In the genomic region with DNA sequence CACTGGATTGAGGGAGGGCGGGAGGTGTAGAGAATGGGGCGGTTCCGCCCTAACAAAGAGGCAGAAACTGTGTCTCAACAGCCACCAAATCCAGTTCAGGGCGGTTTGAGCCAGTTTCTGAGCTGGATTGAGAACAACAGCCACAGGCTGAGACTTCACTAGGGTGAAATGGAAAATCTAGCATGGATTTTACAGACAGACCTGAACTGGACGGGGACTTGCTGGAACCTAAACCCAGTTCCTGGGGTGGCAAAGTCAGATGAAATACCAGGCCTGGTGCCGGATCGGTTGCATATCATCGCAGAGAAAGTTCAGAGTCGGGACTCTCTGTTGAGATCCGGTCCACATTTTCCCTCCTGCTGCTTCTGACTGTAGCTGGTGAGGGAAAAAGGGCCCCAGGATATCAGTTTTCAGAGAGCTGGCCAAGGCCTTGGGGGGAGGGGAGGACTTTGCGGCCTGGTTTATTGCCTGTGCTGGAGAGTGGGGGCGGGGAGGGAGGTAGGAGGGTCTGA, we compare ENCODE assay signal across 8 mouse cellular contexts. TPM values are rescaled to one million over a fixed set of nuclear protein-coding genes. Genes with fewer than 3 reads are reported as not detected.
DNase-seq lines count a peak whose midpoint lies in the region; ATAC-seq lines count a peak whose summit lies in the region.

No protein-coding gene starts in this region.

- H3K4me3 ChIP-seq in hindbrain, embryonic 10.5 days: 0 out of 2 replicates have a peak overlapping the region, but pooled peaks have one; percentile 5
- no peak overlapping the region for H3K4me3 ChIP-seq in lung, embryonic 16.5 days (ENCODE audit: low read length)

- ATAC-seq in lung, embryonic 16.5 days (ENCODE audit: low read depth): peak; percentile 84

- no peaks in the 10 kb centered on the region for H3K36me3 ChIP-seq in hindbrain, embryonic 10.5 days
- no peaks in the 10 kb centered on the region for H3K36me3 ChIP-seq in lung, embryonic 16.5 days (ENCODE audit: control insufficient read depth, insufficient read depth, low read length)

- 2% methylated on average over 12 of the region's 12 CpGs for WGBS in hindbrain, embryonic 10.5 days
- WGBS in lung, embryonic 16.5 days: under 1% methylated on average over 12 of the region's 12 CpGs

- H3K27ac ChIP-seq in hindbrain, embryonic 10.5 days: peak overlapping the region; percentile 97
- peak overlapping the region; percentile 99 for H3K27ac ChIP-seq in lung, embryonic 16.5 days (ENCODE audit: low read length)

- no peak overlapping the region for H3K4me2 ChIP-seq in lung, embryonic 16.5 days (ENCODE audit: low read depth, low read length)

- peak; percentile 99 for DNase-seq in NIH3T3 (ENCODE audit: low read depth)
- DNase-seq in cerebellum, postnatal 10 days: peak; percentile 98 to 99
- peak; percentile 89 for DNase-seq in frontal cortex, adult 2 months (ENCODE audit: extremely low spot score in 1 of 2, low spot score in 1 of 2)
- peak; percentile 96 for DNase-seq in hindbrain, embryonic 10.5 days (ENCODE audit: low spot score)
- DNase-seq in layer of hippocampus, adult 9-11 months: peak; percentile 96
- peak; percentile 80 for DNase-seq in ovary, postnatal 10 days (ENCODE audit: low spot score)
- DNase-seq in thymus, postnatal 0 days (ENCODE audit: low spot score): peak; percentile 97

- H3K9ac ChIP-seq in lung, embryonic 16.5 days (ENCODE audit: low read length): no peak overlapping the region

- H3K27me3 ChIP-seq in hindbrain, embryonic 10.5 days (ENCODE audit: insufficient read depth, poor library complexity, severe bottlenecking): no peaks in the 10 kb centered on the region
- no peaks in the 10 kb centered on the region for H3K27me3 ChIP-seq in lung, embryonic 16.5 days (ENCODE audit: control insufficient read depth, insufficient read depth, low read depth, low read length)

- H3K4me1 ChIP-seq in hindbrain, embryonic 10.5 days (replicated peaks): peaks cover 57% of the 10 kb centered on the region
- peaks cover 61% of the 10 kb centered on the region for H3K4me1 ChIP-seq in lung, embryonic 16.5 days (replicated peaks; ENCODE audit: control insufficient read depth, insufficient read depth, low read length)

- H3K9me3 ChIP-seq in hindbrain, embryonic 10.5 days: peaks cover 5% of the 10 kb centered on the region; the same call in 1 of the 2 replicates
- no peaks in the 10 kb centered on the region for H3K9me3 ChIP-seq in lung, embryonic 16.5 days (ENCODE audit: control insufficient read depth, low read length)

RNA-seq across cellular contexts. Expression of a gene that starts 37.5 kb away (rescaled TPM):
- polyA plus RNA-seq in frontal cortex, adult 2 months (2012; rRNA removed): 42.8 and 49.5 TPM in 2 replicates
- 41.8 and 47.2 TPM in 2 replicates for polyA plus RNA-seq in hindbrain, embryonic 10.5 days (2016; fragmentation: Nextera tagmentation; extraction: Ambion mirVana)
- polyA plus RNA-seq in lung, embryonic 16.5 days (2015; fragmentation: Nextera tagmentation; extraction: Ambion mirVana): 41.2 and 43.6 TPM in 2 replicates
- 26.5 and 28.5 TPM in 2 replicates for polyA plus RNA-seq in thymus, postnatal 0 days (2015; fragmentation: Nextera tagmentation; extraction: Ambion mirVana)

RNA-seq across cellular contexts. Expression of a gene that starts 53.1 kb away (rescaled TPM):
- not detected in 2 replicates for polyA plus RNA-seq in frontal cortex, adult 2 months (2012; rRNA removed)
- polyA plus RNA-seq in hindbrain, embryonic 10.5 days (2016; fragmentation: Nextera tagmentation; extraction: Ambion mirVana): not detected in 2 replicates
- polyA plus RNA-seq in lung, embryonic 16.5 days (2015; fragmentation: Nextera tagmentation; extraction: Ambion mirVana): 0.10 and 0.38 TPM in 2 replicates
- 0.08 and 0.13 TPM in 2 replicates for polyA plus RNA-seq in thymus, postnatal 0 days (2015; fragmentation: Nextera tagmentation; extraction: Ambion mirVana)
